Mouse (Mus musculus): ENCODE results near the gene Commd2.

The Commd2 gene

DNA sequence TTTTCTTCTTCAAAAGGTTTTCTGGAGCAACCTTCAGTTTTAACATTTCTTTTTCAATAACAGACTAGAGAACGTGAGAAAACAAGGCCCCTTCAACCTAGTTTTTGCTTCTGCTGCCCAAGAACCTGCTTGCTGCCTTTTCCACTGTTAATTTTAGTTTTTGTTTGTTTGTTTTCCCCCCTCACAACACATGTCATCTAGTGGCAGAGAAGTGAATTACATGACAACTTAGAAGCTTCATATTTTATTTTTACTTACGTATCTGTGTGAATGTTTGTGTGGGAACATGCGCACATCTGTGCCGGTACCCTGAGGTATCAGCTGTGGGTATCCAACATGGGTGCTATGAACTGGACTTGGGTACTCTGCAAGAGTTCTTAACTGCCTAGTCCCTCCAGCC, 35.9 kb downstream of the Commd2 start:
- DNase-seq (ENCODE audit: low spot score in 2 of 2) = no peak

DNA sequence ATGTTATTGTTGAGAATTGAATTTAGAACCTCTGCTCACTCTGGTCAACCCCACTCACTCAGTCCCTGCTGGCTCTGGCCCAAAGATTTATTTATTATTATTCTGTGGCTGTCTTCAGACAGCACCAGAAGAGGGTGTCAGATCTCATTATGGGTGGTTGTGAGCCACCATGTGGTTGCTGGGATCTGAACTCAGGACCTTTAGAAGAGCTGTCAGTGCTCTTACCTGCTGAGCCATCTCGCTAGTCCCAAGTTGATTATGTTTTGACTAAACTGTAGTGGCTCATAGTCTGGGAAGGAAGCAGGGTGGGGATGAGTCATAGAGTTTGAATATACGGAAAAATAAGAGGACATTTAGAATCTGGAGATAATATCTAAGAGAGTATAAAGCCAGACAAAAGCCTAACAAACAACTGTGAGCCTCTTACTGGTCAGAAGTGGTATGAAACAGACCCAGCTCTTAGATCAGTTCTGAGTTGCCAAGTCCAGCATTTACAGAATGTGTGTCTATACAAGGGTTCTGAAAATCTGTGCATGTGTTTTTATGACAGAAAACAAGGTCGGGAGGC, 39.0 kb downstream of the Commd2 start:
- no peak for DNase-seq (ENCODE audit: low spot score in 2 of 2)

DNA sequence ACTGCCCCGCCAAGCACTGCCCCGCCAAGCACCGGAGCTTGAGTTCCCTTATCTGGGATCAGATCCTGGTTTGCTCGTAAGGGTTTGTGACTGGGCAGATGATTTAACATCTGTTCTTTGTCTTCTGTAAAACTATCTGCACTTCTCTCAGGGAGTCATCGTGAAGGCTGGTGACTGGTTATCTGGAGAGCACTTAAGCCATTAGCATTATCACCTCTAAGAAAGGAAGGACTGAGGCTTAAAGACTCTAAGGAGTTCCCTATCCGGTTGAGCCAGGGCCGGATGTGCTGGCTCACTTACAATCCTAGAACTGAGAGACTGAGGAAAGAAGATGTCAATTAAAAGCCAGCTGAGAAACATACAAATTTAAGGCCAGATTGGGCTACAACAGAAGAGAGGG, 39.7 kb downstream of the Commd2 start:
- DNase-seq (ENCODE audit: low spot score in 2 of 2) = no peak

DNA sequence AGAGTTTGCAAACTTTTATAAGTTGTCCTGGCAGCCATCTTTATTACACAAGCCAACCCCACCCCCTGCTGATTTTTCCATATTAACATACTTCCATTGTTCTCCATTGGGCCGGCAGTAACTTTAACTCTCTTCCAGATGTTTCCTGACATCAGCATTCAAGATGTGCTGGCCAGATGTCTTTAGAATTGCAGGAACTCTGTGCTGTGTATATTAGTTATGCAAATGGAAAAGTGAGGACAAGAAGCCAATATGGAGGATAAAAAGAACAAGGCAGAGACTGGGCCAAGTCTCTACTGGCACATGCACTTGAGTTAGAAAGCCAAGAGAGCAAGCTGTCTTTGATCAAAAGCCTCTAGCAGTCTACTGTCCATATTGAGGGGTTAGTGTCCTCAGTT, 46.9 kb downstream of the Commd2 start:
- no peak for DNase-seq (ENCODE audit: low spot score in 2 of 2)

DNA sequence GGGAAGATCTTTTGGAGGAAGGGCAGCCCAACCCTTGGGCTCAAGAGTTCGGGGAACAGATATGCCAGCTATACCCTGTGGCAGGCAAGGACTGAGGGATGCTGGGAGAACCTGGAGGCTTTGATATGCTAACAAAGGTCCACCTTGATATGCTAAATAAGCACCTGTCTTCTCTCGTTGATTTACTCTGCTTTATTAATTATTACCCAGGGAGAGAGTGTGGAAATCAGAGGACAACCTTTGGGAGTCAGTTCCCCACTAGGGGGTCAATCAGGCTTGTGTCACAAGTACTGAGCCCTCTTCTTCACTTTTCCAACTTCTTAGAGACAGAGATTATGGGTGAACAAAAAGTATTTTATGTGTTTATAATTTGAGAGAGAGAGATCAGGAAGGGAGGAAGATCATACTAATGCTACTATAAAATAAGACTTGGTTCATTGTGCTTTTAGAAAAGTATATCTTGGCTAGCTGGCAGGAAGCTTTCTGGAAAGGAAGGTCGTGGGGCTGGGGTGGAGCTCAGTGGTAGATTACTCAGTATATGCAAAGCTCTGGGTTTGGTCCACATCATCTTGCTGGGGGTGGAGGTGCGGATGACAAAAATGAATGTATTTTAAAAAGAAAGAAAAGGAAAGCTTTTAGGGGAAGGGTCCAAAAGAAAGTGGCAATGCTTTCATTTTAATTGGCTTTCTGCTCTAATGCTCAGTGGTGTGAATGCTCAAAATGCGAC, 47.5 kb downstream of the Commd2 start:
- DNase-seq (ENCODE audit: low spot score in 2 of 2) = no peak

DNA sequence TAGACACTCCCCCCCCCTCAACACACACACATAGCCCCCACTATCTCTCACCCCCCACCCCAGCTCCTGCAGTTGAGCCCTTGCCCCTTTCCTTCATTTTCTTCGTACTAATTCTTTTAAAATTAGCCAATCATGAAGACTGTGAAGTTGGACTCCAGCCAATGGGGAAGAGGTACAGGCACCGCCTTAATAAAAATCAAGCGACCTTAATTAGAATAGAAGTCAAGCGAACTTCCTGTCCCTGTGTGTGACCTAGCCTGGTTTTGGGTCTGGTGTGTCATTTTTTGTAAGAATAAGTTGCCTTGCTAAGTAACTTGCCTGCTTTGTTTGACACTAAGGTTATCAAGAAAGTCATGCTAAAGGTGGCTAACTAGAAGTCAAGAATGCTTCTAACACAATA, 48.9 kb downstream of the Commd2 start:
- no peak for DNase-seq (ENCODE audit: low spot score in 2 of 2)

DNA sequence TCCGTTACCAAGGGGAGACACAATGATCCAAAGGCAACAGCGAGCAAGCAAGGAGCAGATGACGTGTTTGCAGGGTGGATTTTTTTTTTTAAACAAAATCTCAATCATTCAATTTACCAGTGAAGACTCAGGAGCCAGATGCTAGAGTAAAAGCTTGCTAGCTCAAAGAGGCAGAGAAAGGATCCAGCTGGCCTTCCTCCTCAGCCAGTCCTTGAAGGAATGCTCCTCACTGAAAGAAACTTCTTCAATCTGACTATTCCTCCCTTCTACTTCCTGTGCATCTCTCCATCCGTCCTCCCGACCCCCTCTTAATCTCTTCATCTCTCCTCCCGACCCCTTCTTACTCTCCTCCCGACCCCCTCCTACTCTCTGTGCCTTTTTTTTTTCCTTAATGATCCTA, 54.9 kb downstream of the Commd2 start:
- no peak for DNase-seq (ENCODE audit: low spot score in 2 of 2)

DNA sequence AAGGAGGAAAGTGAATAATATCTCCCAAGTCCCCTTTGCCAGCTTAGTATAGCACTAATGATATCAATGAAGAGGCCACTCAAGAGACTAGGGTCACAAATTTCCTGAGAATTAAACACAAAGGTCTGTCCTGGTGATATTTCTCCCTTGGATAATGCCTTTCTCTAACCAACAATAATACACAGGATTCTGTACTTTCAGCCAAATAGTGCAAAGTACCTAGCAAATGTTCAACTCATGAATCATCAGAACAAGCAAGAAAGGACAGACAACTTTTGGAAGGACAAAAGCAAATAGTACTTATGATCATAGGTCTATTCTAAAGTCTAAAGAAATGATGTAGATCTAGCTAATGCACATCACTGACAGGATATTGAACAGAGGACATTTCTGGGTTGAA, 56.0 kb downstream of the Commd2 start:
- DNase-seq (ENCODE audit: low spot score in 2 of 2) = no peak
